Mouse (Mus musculus): ENCODE data around the gene Ints4.
"Not testable (repeated sequence)": the region's sequence is repeated elsewhere in the genome, so short reads cannot be mapped to it uniquely, and the experiment has no call there.

The Ints4 gene

DNA sequence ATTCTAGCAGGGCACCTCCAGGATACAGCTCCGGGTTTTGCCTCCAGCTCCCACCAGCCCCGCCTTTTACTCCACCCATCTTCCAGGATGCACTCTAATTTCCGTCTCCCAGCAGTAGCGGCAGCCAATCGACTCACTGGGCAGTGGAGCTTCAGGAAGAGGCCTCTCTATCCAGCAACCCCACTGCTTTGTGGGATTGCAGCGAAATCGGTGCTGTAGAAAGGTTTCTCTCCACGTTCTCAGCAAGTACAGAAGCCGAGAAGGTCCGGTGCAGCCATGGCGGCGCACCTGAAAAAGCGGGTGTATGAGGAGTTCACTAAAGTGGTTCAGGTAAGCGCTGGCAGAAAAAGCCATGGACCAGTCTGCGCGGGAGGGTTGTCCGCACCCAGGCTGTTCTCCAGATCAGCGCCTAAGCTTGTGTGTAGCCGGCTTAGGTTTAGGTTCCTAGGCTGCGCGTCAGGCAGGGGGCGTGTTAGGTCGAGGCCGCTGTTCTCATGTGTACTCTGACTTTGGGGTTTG, at the start of gene Ints4:
Gene Ints4, plus strand, starts transcription at position 136 of the 519 bp plus-strand sequence.
- peak; percentile 95 to 97 for DNase-seq (ENCODE audit: inconsistent age in 2 of 2, low spot score in 1 of 2)

DNA sequence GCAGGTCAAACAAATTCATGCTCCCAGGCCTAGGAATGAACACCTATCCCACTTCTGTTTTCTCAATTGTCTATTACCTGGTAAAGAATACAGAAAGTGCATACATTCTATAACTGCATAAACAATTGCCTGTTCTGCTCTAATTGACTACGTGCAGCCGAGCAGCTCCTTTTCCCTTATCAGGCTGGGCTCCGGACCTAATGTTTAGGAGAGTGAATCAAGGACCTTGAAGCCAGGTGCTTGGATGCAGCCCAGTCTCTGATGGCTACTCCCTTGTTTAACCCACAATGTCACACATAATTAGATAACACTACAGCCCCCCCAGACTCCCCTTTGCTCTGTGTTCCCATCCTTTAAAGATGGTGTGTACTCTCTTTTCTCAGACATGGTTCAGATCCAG, 47.2 kb upstream of the Ints4 start:
- DNase-seq (ENCODE audit: inconsistent age in 2 of 2, low spot score in 1 of 2): not testable (repeated sequence)

- DNase-seq (ENCODE audit: inconsistent age in 2 of 2, low spot score in 1 of 2): no peak
Observed at GRCm38 (mm10) chr7:97434517-97434916, 46.2 kb upstream of the Ints4 start.

GRCm38 (mm10) chr7:97438986-97439385, 41.8 kb upstream of the Ints4 start:
- DNase-seq (ENCODE audit: inconsistent age in 2 of 2, low spot score in 1 of 2): no peak

- DNase-seq (ENCODE audit: inconsistent age in 2 of 2, low spot score in 1 of 2): peak; percentile 87 to 93
Observed at GRCm38 (mm10) chr7:97446171-97446925, 34.4 kb upstream of the Ints4 start.

DNA sequence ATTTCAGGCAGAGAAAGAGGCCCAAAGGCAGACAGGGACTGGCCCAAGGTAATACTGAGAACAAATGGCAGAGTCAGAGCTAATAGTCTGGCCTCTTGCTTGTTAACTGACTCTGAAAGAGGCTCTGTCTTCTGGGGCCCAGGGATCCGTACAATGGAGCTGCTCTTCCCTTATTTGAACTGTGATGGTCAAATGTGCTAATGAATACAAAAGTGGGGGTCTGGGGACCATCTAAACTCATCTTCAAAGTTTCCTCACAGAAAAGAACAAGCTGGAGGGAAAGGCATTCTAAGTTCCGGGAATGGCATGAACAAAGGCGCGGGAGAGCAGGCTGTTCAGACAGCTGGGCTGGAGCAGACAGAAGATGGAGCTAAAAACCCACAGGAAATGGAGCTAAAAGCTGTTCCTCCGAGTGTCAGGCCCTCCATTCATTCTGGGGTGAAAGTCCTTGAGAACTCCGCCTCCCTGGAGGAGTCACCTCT, 33.7 kb upstream of the Ints4 start:
- DNase-seq (ENCODE audit: inconsistent age in 2 of 2, low spot score in 1 of 2): peak; percentile 29 to 59

DNA sequence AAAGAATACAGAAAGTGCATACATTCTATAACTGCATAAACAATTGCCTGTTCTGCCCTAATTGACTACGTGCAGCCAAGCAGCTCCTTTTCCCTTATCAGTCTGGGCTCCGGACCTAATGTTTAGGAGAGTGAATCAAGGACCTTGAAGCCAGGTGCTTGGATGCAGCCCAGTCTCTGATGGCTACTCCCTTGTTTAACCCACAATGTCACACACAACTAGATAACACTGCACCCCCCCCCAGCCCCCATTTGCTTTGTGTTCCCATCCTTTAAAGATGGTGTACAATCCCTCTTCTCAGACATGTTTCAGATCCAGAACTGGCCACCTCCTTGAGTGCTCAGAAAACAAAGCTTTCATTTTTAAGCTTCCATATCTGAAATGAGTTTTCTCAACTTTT, 29.7 kb upstream of the Ints4 start, which contains the start of gene Kctd14:
Gene Kctd14, plus strand, starts transcription at position 301 of the 400 bp plus-strand sequence.
- not testable (repeated sequence) for DNase-seq (ENCODE audit: inconsistent age in 2 of 2, low spot score in 1 of 2)

GRCm38 (mm10) chr7:97452196-97452595, 28.6 kb upstream of the Ints4 start:
- no peak for DNase-seq (ENCODE audit: inconsistent age in 2 of 2, low spot score in 1 of 2)

GRCm38 (mm10) chr7:97453141-97453921, 27.4 kb upstream of the Ints4 start:
- DNase-seq (ENCODE audit: inconsistent age in 2 of 2, low spot score in 1 of 2): peak; percentile 42 to 74

- DNase-seq (ENCODE audit: inconsistent age in 2 of 2, low spot score in 1 of 2): no peak
Observed at GRCm38 (mm10) chr7:97454795-97455194, 26.0 kb upstream of the Ints4 start.

GRCm38 (mm10) chr7:97455577-97455976, 25.2 kb upstream of the Ints4 start:
- no peak for DNase-seq (ENCODE audit: inconsistent age in 2 of 2, low spot score in 1 of 2)

- no peak for DNase-seq (ENCODE audit: inconsistent age in 2 of 2, low spot score in 1 of 2)
Observed at GRCm38 (mm10) chr7:97473001-97473400, 7.8 kb upstream of the Ints4 start.

DNA sequence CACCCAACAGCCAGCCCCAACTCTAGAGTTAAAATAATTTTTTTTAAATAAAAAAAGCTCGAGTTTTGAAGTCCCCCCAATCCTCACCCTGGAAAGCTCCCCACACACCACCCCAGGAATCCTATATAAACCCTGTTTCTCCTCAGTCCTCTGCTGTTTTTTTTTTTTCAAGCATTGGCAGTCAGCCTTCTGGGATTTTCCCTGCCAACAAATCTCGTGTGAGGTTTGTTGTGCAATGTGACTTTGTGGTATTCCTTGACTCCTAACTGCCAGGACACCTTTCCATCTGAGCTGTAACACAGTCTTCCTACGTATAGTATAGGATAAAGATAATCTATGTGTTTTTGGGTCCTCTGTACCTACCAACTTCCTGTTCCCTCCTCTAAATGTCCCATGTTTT, 1.4 kb upstream of the Ints4 start:
- DNase-seq (ENCODE audit: inconsistent age in 2 of 2, low spot score in 1 of 2): peak in 1 of 2 experiments; percentile 55

DNA sequence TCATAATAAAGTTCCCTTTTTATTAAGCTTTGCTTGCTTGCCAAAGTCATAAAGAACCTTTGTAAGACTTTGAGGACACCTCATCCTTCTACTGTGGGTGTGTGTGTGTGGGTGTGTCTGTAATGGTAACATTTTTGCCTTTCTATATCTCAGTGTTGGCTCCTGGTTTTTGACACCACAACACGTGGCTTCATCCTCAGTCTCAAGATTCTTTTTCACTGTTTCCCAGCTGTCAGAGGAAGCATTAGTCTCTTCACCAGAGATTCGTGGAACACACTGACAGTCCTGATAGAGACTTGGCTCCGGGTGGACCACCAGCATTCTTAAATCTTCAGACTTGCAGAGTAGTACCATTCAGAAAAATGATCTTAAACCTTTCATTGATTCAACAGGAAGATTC, 466 bp upstream of the Ints4 start:
- no peak for DNase-seq (ENCODE audit: inconsistent age in 2 of 2, low spot score in 1 of 2)

DNA sequence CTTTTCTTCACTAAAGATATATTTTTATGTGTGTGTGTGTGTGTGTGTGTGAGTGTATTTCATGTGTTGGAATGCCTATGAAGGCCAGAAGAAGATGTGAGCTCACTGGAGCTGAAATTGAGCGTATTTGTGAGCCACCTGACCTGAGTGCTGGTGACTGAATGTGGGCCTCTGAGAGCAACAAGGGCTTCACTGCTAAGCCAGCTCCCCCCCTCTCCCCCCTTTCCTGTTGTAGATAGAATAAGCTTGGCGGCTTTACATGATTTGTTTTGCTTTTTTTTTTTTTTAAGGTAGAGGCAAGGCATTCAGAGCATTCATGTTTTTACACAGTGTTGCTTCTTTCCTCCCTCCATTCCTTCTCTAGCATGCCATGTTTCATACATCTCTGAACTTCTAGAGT, 2.6 kb downstream of the Ints4 start:
- DNase-seq (ENCODE audit: inconsistent age in 2 of 2, low spot score in 1 of 2): no peak

DNA sequence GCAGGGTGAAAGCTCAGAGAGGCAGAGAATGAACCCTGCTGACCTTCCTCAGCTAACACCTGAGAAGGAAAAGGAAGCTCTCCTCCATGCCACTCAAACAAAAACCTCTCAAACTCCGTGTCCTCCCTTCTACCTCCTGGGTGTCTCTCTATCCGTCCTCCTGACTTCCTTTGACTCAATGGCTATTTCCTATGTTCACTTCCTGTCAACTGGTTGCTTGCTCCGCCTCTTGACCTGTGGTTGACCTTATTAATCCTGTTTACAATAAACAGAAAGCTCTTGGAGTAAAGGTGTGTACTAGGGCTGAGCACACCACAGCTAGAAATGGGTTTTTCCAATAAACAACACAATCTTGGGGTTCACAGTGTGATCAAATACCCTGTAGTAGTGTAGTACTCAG, 10.4 kb downstream of the Ints4 start:
- no peak for DNase-seq (ENCODE audit: inconsistent age in 2 of 2, low spot score in 1 of 2)

GRCm38 (mm10) chr7:97492420-97492819, 11.7 kb downstream of the Ints4 start:
- DNase-seq (ENCODE audit: inconsistent age in 2 of 2, low spot score in 1 of 2): peak; percentile 57 to 75

GRCm38 (mm10) chr7:97495052-97495451, 14.3 kb downstream of the Ints4 start:
- DNase-seq (ENCODE audit: inconsistent age in 2 of 2, low spot score in 1 of 2): no peak

GRCm38 (mm10) chr7:97500555-97501209, 19.9 kb downstream of the Ints4 start:
- DNase-seq (ENCODE audit: inconsistent age in 2 of 2, low spot score in 1 of 2): no peak

GRCm38 (mm10) chr7:97514786-97515185, 34.0 kb downstream of the Ints4 start:
- DNase-seq (ENCODE audit: inconsistent age in 2 of 2, low spot score in 1 of 2): no peak

DNA sequence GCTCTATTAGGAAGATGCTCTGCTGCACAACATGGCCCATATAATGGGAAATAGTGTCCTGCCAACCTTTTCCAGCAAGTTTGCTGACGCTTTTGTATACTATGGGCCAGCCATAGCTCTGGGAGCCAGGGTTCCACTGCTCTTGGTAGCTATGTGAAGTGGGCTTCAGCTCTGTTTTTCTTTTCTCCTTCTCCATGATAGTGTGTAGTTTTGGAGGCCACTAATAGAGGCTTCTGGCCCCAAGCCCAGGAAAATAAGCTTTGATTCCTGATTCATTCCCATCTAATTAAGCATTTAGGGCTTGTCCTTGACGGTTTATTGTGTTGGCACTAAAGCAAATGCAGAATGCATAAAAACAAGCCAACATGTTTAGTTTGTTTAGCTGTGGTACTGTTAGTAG, 39.2 kb downstream of the Ints4 start:
- peak in 1 of 2 experiments; percentile 67 for DNase-seq (ENCODE audit: inconsistent age in 2 of 2, low spot score in 1 of 2)
